Mouse (Mus musculus) adrenal gland, postnatal 36 days (tissue): ENCODE results near the gene Npy4r. TPM values are rescaled to one million over a fixed set of nuclear protein-coding genes. Genes with fewer than 3 reads are reported as not detected.

ENCODE experiments used
- DNase-seq, 2 experiments: peaks; one replicate each; pipeline ENCODE4 v3.0.0; 2021; ENCODE audit warnings: mixed read lengths in 1 of 2
- long read RNA-seq, 2 experiments: library from polyadenylated mRNA; stranded (forward); transcript quantifications; one replicate each; pipeline ENCODE4 v2.0.0; 2021; ENCODE audit warnings: borderline sequencing depth in 2 of 2
- total RNA-seq, 2 experiments: library from RNA; stranded (reverse); gene quantifications; 2 replicates each; pipeline ENCODE4 v1.2.3; 2021

The Npy4r gene
- under 1 TPM; 0.13 to 0.20 TPM for total RNA-seq
- long read RNA-seq, experiment 1, result 0 reads
- long read RNA-seq, experiment 2, result 0 reads

- DNase-seq, result peak; percentile 76 to 83
These were observed at the start of gene Npy4r for GRCm38 (mm10) chr14:34152342-34152741. TSS of gene Npy4r (minus strand) at chr14:34152489.

GRCm38 (mm10) chr14:34201231-34202035, 49.1 kb upstream of the Npy4r start, which contains the start of gene Gprin2:
TSS of gene Gprin2 (minus strand) at chr14:34201653.
- DNase-seq, result peak; percentile 38 to 65

DNA sequence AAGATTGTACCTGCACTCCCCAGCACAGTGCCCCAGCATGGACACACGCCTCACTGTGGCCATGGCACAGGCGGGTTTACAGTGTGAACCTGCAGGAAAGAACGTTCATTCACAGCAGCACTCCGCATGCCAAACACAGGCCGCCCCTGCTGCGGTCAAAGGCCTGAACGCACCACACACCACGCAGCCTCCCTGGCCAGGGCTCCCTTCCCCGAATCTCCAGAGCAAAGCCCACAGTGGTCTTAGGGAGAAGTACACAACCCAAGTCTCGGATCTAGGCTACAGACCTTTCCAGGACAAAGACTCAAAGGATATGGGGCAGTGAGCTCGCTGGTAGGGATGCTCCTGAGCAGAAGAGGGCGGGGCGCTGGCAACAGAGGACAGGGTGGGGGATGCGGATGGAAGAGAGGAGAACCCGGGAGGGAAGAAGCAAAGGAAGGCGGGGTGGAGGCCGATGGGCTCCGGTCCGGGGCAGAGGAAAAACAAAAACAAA, 48.5 kb upstream of the Npy4r start:
- DNase-seq, result peak; percentile 42 to 66

DNA sequence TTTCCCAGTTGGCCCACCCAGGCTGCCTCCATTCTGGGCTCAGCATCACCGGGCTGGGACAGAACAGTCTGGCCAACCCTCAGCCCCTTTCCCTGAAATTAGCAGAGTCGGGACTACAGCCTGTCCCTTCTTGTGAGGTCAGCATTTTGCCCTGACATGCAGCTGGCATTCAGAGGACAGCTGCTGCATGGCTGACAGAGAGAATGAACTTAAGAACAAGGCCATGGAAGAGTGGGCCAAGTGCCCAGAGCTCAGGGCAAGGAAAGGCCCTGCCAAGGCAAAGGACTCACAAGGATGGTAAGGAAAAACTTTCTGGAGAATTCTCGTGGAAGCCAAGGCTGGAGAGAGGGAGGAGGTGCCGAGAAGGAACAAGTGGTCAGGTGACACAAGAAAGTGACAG, 44.4 kb upstream of the Npy4r start:
- DNase-seq, result peak; percentile 61 to 70

DNA sequence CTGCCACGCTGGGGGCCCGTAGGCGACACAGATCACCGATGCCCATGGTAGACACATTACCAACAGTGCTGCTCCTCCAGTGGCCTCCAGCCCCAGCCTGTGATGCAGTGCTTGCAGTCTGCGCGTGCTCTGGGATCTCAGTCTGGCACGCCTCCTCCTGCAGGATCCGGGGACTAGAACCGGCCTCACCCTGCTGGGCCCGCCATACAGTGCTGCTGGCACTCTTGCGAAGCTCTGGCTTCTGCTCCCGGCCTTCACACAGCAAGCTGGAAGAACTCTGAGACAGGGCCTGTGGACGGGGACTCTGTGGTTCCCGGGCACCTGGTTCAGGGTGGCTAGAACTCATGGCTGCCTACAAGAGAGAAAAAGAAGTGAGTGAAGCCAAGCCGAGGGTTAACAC, 43.2 kb upstream of the Npy4r start:
- DNase-seq, result no peak

DNA sequence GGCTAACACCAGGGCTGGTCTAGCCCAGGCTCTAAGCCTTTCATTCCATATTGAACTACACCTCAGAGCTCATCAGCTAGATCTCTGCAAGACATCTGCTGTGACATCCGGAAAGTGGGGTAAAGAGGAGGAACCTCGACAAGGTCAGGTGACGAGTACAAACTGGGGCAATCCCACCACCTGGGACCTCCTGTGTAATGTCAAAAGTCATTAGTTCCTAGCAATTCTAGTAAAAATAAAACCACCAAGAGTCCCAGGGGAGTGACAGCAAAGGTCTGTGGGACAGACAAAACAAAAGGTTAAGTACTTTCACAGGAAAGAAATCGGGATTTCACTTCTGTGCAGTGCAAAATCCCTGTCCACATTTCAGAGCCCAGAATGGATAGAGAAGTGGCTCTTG, 41.6 kb upstream of the Npy4r start:
- DNase-seq, result no peak

GRCm38 (mm10) chr14:34190361-34190760, 38.1 kb upstream of the Npy4r start:
- peak; percentile 76 to 77 for DNase-seq

- peak; percentile 80 to 83 for DNase-seq
These were observed 36.3 kb upstream of the Npy4r start for GRCm38 (mm10) chr14:34188629-34189028.

GRCm38 (mm10) chr14:34183101-34183500, 30.8 kb upstream of the Npy4r start:
- no peak for DNase-seq

DNA sequence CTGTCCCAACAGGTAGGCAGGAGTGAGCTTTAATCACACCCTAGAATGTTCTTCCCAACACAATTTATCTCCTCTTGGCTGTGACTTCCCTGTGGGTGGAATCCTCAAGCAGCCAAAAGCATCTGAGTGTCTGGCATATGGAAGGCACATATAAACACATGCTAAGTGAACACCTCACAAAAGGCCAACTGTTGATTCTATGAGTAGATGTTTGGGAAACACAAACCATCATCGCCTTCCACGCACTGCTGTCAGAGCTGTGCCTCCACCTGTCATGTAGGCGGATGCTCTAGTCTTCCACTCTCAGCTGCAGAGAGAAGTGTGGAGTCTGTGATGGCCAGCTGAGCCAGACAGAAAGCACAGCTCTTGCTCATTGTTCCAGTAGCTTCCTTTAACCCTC, 27.1 kb upstream of the Npy4r start:
- no peak for DNase-seq

DNA sequence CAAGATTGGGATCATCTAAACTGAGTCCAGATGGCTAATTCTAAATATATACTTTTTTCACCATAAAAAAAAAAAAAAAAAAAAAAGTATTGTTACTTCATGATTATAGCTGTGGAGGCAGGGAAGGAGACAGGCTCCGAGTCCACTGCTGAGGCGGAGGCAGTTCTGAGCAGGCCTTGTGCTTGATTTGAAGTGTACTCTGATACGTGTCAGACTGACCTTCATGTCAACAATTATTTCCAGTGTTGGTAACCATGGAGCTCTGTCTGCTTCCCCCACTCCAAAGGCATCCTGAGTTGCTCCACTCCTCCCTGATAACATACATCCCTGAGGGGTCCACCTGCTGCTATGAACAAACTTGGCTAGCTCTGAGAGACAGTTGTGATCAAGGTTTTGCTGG, 18.8 kb upstream of the Npy4r start:
- no peak for DNase-seq

GRCm38 (mm10) chr14:34155752-34156151, 3.5 kb upstream of the Npy4r start:
- no peak for DNase-seq

DNA sequence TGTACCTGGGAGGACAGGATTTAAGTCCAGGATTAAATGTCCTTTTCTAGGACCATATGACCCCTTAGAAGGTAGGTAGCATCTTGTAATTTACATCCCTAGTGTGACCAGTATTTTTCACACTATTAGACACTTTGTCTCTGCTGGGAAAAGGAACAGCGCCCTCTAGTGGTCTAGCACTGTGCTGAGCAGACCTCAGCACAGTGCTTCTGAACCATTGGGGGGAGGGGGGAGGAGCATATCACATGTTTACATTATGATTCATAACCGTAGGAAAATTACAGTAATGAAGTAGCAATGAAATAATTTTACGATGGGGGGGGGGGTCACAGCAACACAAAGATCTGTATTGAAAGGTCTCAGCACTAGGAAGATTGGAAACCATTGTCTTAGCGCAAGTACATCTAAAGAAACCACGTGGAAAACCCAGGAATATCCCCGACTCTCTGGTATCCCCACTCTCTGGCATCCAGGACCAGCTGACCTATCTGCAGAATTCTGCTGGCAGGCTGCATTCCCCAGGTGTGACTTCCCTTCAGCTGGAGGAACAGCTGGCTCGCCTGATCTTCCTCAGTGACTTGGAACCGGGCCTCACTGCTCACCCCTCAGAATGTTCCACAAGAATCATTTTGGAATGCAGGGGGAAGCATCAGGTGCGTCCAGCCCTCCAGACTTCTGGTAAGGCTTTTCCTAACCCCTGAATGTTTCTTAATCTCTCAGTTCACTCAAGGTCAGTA, 2.5 kb upstream of the Npy4r start:
- DNase-seq, result peak; percentile 67 to 80

DNA sequence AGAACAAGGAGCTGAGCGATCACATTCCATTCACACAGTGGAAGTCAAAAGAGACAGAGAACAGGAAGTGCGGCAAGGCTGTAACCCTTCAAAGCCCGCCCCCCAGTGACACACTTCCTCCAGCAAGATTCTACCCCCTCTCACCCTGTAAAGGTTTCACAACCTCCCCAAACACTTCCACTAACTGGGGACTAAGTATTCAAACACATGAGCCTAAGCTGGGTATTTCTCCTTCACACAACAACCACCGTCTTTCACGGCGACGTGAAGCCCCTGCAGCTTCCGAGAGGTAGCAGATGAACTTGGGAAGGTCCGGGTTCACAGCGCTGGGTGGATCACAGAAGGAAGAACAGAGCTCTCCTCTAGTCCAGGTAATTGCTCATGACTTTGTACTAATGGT, 9.4 kb downstream of the Npy4r start:
- DNase-seq, result no peak

- DNase-seq, result no peak
These were observed 10.0 kb downstream of the Npy4r start for GRCm38 (mm10) chr14:34142316-34142715.

- no peak for DNase-seq
These were observed 12.3 kb downstream of the Npy4r start for GRCm38 (mm10) chr14:34139671-34140664.

- peak; percentile 18 to 40 for DNase-seq
These were observed 16.9 kb downstream of the Npy4r start for GRCm38 (mm10) chr14:34135391-34135790.

- DNase-seq, result no peak
These were observed 21.1 kb downstream of the Npy4r start for GRCm38 (mm10) chr14:34131216-34131615.

GRCm38 (mm10) chr14:34121691-34122090, 30.6 kb downstream of the Npy4r start:
- no peak for DNase-seq

DNA sequence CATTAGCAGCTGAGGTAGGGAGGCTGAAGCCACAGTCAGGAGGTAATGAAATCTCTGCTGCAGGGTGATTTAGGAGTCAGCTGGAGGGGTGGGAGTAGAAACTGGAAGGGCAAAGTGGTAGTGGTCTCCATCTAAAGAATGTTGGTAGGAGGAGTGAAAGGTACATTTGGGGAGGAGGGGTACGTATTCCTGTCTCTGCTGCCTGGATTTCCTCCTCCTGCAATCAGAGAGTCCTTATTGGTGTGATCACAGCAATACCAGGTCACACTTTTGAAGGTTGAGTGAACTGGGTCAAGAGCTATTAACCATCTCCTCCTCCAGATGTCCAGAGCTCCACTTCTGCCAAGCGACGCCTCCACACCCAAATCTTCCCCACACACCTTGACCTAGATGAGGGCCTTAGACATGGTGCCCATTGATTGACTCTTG, 31.4 kb downstream of the Npy4r start:
- DNase-seq, result no peak

GRCm38 (mm10) chr14:34120016-34120910, 32.0 kb downstream of the Npy4r start:
- DNase-seq, result no peak
